Mouse (Mus musculus) E14TG2a.4 (cell line): ENCODE data around the gene Pygo2.

Experiments
- H3K27me3 ChIP-seq: 2 replicates; pipeline ENCODE4 v1.6.1; 2014; ENCODE audit warnings: low read length, control low read depth; ENCODE audit not compliant: insufficient read depth
- H3K36me3 ChIP-seq: 2 replicates; pipeline ENCODE4 v1.6.1; 2014; ENCODE audit warnings: low read length, control low read depth; ENCODE audit not compliant: insufficient read depth
- H3K4me1 ChIP-seq: replicated peaks from 2 replicates; pipeline ENCODE4 v1.6.1; 2014; ENCODE audit warnings: low read depth, low read length, control low read depth
- H3K4me3 ChIP-seq: replicated peaks from 2 replicates; pipeline ENCODE4 v1.5.1; 2014; ENCODE audit warnings: mild to moderate bottlenecking, low read length
- H3K9me3 ChIP-seq: 2 replicates; pipeline ENCODE4 v1.6.1; 2014; ENCODE audit warnings: low read length, control low read depth
- CTCF ChIP-seq: conservative IDR thresholded peaks from 2 replicates; pipeline ENCODE4 v1.5.1; 2014; ENCODE audit warnings: low read length
- NANOG ChIP-seq: IDR thresholded peaks from 2 replicates; pipeline ENCODE4 v1.6.1; 2014; ENCODE audit warnings: borderline replicate concordance, low read length, mixed read lengths
- POU5F1 ChIP-seq: IDR thresholded peaks from 2 replicates; pipeline ENCODE4 v1.6.1; 2014; ENCODE audit warnings: low read length, borderline replicate concordance

The Pygo2 gene

DNA sequence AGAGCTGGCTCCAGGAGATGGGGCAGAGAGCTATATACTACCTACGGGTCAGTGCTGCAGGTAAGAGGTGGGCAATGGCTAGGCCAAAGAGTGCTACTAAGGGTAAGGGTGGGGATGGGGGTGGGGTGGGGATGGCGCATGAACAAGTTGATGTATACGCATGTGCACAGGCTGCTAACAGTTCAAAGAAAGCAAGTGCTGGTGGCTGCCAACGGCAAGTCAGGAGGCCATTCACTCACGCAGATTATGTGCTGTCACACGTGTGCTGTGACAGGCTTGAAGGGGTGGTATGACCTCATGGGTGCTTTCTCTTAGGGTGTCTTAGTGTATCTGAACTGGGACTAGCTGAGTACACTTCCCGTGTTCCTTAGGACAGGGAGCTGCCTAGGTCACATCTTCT lies 28.7 kb upstream of the Pygo2 start:
- H3K9me3 ChIP-seq: no peaks in the 10 kb centered on the region
- TF ChIP-seq POU5F1 (no peak), NANOG (no peak), CTCF (no peak)

DNA sequence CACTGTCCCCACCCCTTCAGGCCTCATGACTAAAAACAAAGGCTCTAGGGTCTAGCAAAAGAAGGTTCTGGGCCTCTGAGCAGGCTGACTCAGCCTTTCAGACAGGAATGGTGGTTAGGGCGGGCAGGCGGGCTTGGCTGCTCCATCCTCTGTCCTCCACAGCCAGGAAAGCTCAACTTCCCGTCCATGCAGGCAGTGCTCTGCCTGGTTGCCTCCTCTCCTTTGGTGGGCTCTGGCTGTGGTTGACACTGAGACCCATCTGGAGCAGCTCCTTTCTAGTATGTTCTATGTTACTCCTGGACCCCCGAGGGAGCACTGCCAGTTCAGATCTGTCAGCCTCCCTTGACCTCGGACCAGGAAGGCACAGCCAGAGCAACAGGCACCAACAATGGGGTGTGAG lies 27.3 kb upstream of the Pygo2 start, which contains the start of gene Lenep:
Lenep (minus strand) TSS at position 101 of the 400 bp plus-strand sequence.
- peaks cover 64% of the 10 kb centered on the region for H3K36me3 ChIP-seq
- no peak within 1 kb of the TSS for H3K4me3 ChIP-seq
- TF ChIP-seq NANOG: no peak
- peaks cover 39% of the 10 kb centered on the region for H3K4me1 ChIP-seq
- H3K9me3 ChIP-seq: no peaks in the 10 kb centered on the region
- H3K27me3 ChIP-seq: peaks cover 2% of the 10 kb centered on the region; the same call in 1 of the 2 replicates

More for the DNA sequence above, 28.7 kb upstream of the Pygo2 start:
- Histone ChIP-seq H3K36me3 (peaks cover 52% of the 10 kb centered on the region), H3K27me3 (peaks cover 6% of the 10 kb centered on the region; the same call in 1 of the 2 replicates), H3K4me1 (peaks cover 37% of the 10 kb centered on the region), H3K4me3 (no peak overlapping the region)

DNA sequence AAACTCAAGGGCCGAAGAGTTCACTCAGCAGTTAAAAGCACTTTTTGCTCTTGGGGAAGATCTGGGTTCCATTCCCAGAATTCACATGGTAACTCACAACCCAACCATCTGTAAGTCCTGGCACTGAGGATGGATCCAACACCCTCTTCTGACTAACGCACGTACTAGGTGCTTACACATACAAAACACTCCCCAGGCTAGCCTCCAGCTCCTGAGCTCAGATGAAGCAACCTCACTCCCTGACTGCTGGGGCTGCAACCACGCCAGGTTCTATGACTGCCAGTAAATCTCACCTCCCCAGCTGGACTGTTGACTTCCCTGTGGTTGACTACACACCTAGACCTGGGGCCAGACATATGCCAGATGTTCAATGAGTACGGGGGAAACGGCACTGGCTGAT lies 23.1 kb upstream of the Pygo2 start:
- peaks cover 59% of the 10 kb centered on the region for H3K4me1 ChIP-seq
- H3K27me3 ChIP-seq: no peaks in the 10 kb centered on the region
- peaks cover 67% of the 10 kb centered on the region for H3K36me3 ChIP-seq
- H3K4me3 ChIP-seq: no peak overlapping the region
- no peaks in the 10 kb centered on the region for H3K9me3 ChIP-seq
- no peak for TF ChIP-seq CTCF
- no peak for TF ChIP-seq NANOG
- no peak for TF ChIP-seq POU5F1

DNA sequence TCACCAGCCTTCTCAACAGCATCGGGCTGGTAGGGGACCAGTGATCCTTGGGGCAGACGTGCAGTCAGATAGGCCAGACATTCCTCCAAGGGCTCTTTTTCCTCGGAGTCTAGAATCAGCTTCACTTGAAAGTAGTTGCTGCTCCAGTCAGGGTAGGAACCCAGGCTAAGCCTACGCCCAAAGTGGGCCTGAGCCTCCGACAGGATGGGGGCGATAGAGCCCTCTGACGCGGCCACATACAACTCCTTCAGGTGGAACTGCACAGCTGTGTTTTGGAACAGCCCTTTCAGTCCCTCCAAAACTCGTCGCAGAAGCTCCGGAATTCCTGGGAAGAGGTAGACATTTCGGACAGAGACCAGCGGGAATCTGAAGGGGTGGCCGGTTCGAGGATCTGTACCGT lies 21.6 kb upstream of the Pygo2 start:
- Histone ChIP-seq H3K4me1 (peaks cover 53% of the 10 kb centered on the region), H3K4me3 (peak overlapping the region; percentile 70), H3K27me3 (no peaks in the 10 kb centered on the region), H3K36me3 (peaks cover 58% of the 10 kb centered on the region), H3K9me3 (no peaks in the 10 kb centered on the region)
- TF ChIP-seq CTCF (0 out of 2 replicates have a peak, but pooled peaks have one; percentile 5), NANOG (no peak)

DNA sequence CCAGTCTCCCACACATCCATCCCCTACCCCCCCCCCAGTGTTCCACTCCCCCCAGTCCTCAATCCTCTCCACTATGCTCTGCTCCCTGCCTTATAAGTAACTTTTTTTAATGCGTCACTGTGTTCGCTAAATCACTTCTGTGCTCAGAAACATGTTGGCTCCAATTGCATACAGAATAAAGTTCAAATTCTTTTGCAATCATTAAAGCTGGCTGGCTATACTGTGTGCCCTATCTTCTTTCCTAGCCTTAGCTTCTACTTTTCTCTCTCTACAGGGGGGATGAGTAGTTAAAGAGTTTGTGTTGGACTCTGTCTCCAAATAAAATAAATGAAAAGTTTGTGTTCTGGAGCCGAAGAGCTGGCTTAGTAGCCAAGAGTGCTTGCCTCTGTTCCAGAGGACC lies 20.3 kb upstream of the Pygo2 start:
- peaks cover 55% of the 10 kb centered on the region for H3K4me1 ChIP-seq
- H3K27me3 ChIP-seq: no peaks in the 10 kb centered on the region
- H3K36me3 ChIP-seq: peaks cover 58% of the 10 kb centered on the region
- no peak overlapping the region for H3K4me3 ChIP-seq
- no peak for TF ChIP-seq NANOG
- no peak for TF ChIP-seq POU5F1
- TF ChIP-seq CTCF: no peak
- H3K9me3 ChIP-seq: no peaks in the 10 kb centered on the region

DNA sequence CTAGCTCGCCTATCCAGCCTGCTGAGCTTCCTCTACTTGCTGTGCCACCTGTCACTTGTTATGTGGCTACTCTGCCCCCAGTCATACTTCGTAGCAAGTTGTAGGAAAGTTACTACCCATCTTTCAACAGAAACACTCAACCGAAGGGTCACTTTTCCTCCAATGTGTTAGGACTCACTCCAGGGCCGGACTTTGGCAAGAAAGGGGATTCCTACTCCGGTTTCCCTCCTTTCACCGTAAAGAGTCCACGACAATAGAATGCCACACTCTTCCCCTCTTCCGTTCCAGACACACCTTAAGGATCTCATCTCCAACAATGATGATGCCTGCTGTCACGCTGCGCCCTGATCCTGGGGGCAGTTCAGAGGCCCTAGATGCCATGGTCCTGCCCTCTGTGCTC lies 19.1 kb upstream of the Pygo2 start:
- no peak for TF ChIP-seq NANOG
- TF ChIP-seq CTCF: no peak
- no peak for TF ChIP-seq POU5F1
- H3K36me3 ChIP-seq: peaks cover 58% of the 10 kb centered on the region
- H3K4me1 ChIP-seq: peaks cover 59% of the 10 kb centered on the region
- H3K27me3 ChIP-seq: no peaks in the 10 kb centered on the region
- peak overlapping the region; percentile 85 for H3K4me3 ChIP-seq
- no peaks in the 10 kb centered on the region for H3K9me3 ChIP-seq

DNA sequence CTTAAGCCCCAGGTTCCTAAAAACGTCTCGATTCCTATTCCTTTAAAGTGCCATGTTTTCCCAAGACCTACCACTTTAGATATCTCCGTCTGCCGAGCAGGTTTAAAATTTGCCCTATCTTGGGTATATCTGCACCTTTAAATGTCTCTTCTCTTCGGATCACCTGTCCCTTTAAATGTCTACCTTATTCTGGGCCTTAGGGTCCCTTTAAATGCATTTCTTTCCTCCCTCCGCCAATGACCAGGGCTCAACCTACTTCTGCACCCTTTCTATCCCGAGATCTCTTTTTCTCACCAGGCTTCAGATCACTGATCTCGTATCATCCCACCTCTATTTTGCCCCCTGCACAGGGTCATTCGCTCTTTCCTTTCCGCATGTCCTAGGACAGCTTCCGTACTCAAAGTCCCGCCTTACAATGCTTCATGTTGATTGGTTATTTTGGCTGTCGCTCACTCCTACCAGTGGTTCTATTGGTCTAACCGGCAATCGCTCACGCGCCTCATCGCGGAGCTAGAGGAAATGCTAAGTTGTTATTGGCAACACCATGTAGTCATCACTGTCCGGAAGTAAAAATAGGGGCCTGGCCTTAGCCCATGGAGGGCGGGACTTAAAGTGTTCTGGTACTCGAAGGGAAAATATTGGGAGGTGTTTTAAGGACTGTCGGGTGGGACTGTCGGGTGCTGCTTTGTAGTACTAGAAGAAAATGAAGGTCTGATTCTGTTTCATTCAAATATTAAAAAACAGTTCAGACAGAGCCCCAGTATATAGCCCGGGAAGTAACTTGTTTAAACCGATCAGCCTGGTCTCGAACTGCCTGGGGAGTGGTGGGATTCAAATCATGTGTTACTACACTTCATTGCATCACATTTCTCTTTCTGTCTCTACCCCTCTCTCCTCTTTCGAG lies 18.3 kb upstream of the Pygo2 start, which contains the start of gene Flad1:
Flad1 (minus strand) TSS at position 381 of the 904 bp plus-strand sequence.
- H3K4me3 ChIP-seq: peak within 1 kb of the TSS; percentile 85
- TF ChIP-seq CTCF (no peak), POU5F1 (no peak), NANOG (no peak)
- H3K9me3 ChIP-seq: no peaks in the 10 kb centered on the region
- peaks cover 68% of the 10 kb centered on the region for H3K4me1 ChIP-seq
- peaks cover 61% of the 10 kb centered on the region for H3K36me3 ChIP-seq
- no peaks in the 10 kb centered on the region for H3K27me3 ChIP-seq

DNA sequence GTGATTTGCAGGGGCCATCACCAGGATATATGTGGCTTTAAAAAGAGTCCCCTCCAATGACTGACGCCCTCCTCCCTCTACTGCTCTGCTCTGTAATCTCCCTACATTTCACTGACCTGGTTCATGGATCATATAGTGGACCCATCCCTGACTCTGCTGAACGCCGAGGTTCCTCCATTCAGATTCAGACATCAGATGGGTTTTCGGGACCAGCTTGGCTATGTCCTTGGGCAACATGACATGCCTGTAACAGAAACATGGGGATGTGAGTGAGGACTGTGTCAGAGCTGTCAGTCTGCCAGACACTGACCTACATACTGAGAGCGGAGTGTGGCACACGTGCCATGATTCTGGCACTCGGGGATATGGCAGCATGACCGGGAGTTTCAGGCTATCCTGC lies 13.9 kb upstream of the Pygo2 start:
- TF ChIP-seq NANOG (no peak), CTCF (no peak), POU5F1 (no peak)

More for the DNA sequence above, 13.9 kb upstream of the Pygo2 start:
- peaks cover 46% of the 10 kb centered on the region for H3K4me1 ChIP-seq
- H3K9me3 ChIP-seq: no peaks in the 10 kb centered on the region
- H3K4me3 ChIP-seq: peak overlapping the region; percentile 83
- H3K36me3 ChIP-seq: peaks cover 42% of the 10 kb centered on the region
- no peaks in the 10 kb centered on the region for H3K27me3 ChIP-seq
